Mouse (Mus musculus) C2C12 (cell line): ENCODE measurements around the gene Shroom2.

Source experiments
- CTCF ChIP-seq: IDR thresholded peaks from one replicate; pipeline ENCODE4 v1.5.1; 2011; ENCODE audit not compliant: control insufficient read depth, insufficient read depth, insufficient read length
- MAX ChIP-seq: IDR thresholded peaks from one replicate; pipeline ENCODE4 v1.6.1; 2011; ENCODE audit warnings: mild to moderate bottlenecking, control low read depth
- MYOD1 ChIP-seq: IDR thresholded peaks from one replicate; pipeline ENCODE4 v1.6.1; 2011; ENCODE audit warnings: low read depth; ENCODE audit not compliant: control insufficient read depth, insufficient read length
- MYOG ChIP-seq: IDR thresholded peaks from one replicate; pipeline ENCODE4 v1.6.1; 2011; ENCODE audit not compliant: control insufficient read depth, insufficient read length; ENCODE audit errors: extremely low read depth
- USF1 ChIP-seq: IDR thresholded peaks from one replicate; pipeline ENCODE4 v1.6.1; 2011; ENCODE audit warnings: low read depth, mild to moderate bottlenecking, control low read depth, moderate library complexity

- TF ChIP-seq USF1 (no peak), MAX (no peak), MYOG (no peak), CTCF (no peak), MYOD1 (no peak)
These were observed 44.1 kb upstream of the Shroom2 start for GRCm38 (mm10) chrX:152813339-152813738.
